Mouse (Mus musculus) heart, postnatal 36 days (tissue): Measurements from ENCODE around the gene Hspa5. TPM values are rescaled to one million over a fixed set of nuclear protein-coding genes. Genes with fewer than 3 reads are reported as not detected.
"Not testable (repeated sequence)": the region's sequence is repeated elsewhere in the genome, so short reads cannot be mapped to it uniquely, and the experiment has no call there.

Experiments
- DNase-seq, 2 experiments: peaks; one replicate each; pipeline ENCODE4 v3.0.0; 2021 to 2022
- intact Hi-C: fragments of 180-260 bp; cut with DNase I; formaldehyde crosslinking; loops from one replicate; pipeline ENCODE4 v1.15.1; 2025
- total RNA-seq, 2 experiments: library from RNA; stranded (reverse); gene quantifications; 2 replicates each; pipeline ENCODE4 v1.2.3; 2021

The Hspa5 gene
- total RNA-seq = 100 to 1,000 TPM; 565 to 705 TPM

DNA sequence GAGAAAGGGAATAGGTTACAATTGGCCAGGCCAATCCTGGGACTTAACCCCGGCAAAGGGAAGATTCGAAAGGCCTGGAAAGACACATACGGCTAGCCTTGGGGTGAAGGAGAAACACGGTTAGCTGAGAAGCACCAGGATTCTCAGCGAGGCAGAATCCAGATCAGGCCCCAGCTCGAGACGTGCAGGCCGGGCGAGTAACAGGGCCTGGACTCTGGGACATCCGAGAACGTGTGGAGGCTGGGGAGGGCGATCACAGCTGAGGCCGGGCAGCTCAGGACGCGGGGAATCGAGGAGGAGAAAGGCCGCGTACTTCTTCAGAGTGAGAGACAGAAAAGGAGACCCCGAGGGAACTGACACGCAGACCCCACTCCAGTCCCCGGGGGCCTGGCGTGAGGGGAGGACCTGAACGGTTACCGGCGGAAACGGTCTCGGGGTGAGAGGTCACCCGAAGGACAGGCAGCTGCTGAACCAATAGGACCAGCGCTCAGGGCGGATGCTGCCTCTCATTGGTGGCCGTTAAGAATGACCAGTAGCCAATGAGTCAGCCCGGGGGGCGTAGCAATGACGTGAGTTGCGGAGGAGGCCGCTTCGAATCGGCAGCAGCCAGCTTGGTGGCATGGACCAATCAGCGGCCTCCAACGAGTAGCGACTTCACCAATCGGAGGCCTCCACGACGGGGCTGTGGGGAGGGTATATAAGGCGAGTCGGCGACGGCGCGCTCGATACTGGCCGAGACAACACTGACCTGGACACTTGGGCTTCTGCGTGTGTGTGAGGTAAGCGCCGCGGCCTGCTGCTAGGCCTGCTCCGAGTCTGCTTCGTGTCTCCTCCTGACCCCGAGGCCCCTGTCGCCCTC is at the start of gene Hspa5:
Gene Hspa5 (plus strand): TSS at position 603 of the 859 bp plus-strand sequence.
- peak; percentile 96 to 97 for DNase-seq
- intact Hi-C loops = loop anchor here (1.0 to 2.0 kb wide), 3 partner anchors 17 to 340 kb away; partner anchors contain the start of gene Rabepk

DNA sequence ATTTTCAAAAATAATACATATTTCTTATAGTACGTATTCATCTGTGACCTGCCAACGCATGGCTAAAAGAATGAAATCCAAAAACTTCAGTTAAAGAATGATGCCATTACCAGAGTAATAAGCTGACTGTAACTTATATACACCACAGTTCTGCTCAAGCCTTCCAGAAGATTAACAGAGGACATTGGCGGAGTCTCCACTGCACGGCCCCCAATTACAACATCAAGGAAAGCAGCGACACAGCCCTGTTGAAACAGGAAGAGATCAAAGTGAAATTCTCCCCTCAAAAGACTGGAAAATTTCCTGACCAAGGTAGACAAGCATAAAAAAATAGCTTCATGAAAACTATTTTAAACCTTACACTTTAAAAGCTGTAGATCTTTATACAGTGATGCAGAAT is 46.5 kb upstream of the Hspa5 start:
- intact Hi-C loops = no loop called here
- no peak for DNase-seq

DNA sequence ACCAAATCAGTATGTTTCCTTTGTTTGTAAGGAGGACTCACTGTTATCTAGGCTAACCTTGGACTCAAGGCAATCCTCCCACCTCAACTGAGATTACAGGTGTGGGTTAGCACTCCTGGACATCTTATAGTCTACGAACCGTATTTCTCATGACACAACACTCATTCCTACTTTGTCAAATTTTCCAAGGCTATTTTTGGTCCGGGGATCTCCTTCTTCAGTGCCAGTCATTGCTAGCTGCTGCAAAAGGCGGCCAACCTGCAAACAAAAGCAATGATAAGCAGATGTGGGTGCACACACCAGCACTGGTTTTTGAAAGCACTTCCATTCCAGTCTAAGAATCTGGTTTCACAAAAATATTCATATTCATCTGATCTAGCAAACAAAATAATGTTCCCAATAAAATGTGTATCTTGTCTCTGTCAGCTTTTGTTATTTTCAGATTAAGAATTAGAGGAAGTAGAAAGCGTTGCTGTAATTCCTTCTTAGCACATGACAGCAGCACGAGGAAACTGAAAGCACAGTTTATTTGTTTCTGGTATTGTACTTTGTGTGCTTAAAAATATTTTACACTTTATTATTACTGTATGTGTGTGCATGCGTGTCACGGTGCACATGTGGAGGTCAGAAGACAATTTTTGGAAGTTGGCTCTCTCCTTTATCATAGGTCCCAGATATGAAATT is 44.6 kb upstream of the Hspa5 start:
- DNase-seq = no peak
- intact Hi-C loops = no loop called here

DNA sequence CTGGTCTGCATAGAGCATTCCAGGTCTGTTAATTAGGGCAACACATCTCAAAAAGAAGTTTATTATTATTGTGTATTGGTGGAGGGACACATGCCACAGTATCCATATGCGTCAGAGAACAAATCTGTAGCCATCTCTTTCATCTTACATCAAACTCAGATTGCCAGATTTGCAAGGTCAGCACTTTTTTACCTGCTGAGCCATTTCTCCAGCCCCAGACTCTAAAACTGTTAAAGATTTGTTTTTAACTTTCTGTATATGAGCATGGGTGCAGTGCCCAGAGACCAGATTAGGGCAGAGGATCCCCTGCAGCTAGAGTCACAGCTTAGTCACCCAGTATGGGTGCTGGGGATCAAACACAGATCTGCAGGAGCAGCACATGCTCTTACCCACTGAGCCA is 35.1 kb upstream of the Hspa5 start:
- intact Hi-C loops = no loop called here
- no peak for DNase-seq

DNA sequence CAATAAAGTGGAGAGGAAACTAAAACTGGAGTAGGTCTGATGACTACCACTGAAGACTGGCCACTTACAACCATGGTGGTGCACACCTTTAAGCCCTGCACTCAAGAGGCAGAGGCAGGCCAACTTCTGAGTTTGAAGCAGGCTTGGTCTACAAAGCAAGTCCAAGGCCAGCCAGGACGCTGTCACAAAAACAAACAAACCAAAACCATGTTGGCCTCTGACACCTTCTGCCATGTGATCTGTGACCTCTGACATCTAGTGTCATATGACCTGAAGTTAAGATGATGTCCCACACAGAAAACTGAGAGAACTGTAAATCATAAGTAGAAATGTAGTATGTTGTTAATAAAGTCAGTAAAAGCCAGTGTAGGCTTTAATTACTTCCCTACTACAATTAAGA is 33.9 kb upstream of the Hspa5 start:
- intact Hi-C loops = no loop called here
- DNase-seq = no peak

DNA sequence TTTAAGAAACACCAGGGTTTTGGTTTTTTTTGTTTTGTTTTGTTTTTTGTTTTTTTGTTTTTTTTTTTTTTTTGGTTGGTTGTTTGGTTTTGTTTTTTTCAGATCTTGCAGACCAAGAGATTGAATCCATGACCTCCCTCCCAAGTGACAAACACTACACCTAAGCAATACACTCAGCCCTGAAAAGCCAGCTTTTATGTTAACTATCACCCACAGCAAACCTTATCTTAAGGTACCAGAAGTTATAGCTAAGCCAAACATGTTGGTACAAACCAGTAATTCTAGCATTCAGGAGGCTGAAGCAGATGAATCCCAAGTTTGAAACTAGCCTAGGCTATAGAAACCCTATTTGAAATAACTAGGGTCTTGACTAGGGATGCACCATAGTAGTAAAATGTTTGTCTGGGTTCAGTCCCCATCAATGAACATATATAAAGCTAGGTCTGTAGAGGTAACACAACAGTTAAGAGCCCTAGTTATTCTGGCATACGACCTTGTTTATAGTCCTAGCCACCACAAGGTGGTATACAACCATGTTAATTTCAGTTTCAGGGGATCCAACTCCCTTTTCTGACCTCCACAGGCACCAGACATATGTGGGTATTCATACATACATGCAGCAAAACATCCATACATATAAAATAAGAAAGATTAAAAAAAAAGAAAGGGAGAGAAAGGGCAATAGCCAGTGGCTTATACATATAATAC is 31.9 kb upstream of the Hspa5 start:
- DNase-seq = no peak
- intact Hi-C loops = no loop called here

DNA sequence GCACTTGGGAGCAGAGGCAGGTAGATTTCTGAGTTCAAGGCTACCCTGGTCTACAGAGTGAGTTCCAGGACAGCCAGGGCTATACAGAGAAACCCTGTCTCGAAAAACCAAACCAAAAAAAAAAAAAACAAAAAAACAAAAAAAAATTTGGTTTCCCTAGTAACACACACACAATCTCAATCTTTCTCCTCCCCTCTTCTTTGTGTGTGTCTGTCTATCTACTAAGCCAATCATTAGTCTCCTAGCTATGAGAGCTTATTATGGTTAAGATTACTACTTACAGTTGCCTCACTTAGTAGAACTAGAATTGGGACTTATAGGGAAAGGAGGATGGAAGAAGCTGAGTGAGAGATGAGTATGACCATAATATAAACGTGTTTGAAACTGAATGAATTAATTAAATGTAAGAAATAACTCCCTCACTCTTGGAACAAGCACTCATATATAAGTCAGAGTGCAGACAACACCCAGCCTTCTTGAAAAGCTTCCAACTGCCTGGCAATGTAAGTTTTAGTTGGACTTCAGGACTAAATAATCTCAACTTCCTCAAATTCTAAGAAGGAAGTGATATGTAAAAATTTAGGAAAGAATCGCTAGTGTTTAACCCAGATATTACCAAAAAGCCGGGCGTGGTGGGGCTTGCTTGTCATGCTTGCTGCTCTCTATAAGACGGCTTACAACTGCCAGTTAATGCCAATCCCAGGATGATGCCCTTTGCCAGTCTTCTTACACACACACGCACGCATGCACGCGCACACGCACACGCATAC is 30.2 kb upstream of the Hspa5 start:
- intact Hi-C loops = no loop called here
- DNase-seq = no peak

DNA sequence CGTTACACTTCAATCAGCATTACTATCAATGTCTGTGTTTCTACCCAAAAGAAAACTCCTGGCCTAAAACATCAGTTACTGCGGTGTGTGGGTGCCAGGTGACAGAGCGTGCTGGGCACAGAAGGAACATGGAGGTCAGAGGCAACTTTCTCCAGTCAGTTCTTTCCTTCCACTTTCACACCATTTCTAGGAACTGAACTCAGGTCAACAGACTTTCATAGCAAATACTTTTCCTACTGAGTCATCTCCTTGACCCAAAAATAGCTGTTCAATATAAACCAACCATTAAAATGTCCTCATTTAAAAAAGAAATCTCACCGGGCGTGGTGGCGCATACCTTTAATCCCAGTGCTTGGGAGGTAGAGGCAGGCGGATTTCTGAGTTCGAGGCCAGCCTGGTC is 29.1 kb upstream of the Hspa5 start:
- intact Hi-C loops = no loop called here
- no peak for DNase-seq

DNA sequence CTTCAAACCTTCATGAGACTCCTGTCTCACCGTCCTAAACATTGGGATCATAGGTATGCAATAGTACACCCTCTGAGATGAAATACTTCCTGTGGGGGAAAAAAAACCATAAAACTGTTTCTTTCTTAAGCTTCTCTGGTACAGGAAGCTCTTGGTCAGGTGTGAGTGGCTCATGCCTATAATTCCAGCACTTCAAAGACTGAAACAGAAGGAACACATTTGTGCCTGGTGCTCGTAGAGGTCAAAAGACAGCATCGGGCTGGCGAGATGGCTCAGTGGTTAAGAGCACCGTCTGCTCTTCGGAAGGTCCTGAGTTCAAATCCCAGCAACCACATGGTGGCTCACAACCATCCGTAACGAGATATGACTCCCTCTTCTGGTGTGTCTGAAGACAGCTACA is 27.3 kb upstream of the Hspa5 start:
- DNase-seq = no peak
- intact Hi-C loops = no loop called here

DNA sequence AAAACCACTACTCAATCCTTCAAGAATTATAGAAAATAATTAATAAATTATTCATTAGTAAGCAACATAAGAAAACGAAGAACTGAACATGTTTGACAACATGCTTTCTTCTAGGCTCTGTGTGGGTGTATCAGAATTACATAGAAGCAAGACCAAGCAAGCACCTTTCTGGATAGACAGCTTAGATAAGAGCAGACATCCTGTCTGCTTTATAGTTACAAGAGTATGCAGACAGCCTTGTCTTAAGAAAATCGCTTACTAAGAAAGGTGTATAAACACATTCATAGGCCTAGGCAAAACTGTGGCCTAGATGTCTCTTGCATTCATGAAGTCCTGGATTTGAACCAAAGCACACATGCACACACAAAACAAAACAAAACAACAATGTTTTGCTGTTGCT is 26.1 kb upstream of the Hspa5 start:
- intact Hi-C loops = no loop called here
- no peak for DNase-seq

DNA sequence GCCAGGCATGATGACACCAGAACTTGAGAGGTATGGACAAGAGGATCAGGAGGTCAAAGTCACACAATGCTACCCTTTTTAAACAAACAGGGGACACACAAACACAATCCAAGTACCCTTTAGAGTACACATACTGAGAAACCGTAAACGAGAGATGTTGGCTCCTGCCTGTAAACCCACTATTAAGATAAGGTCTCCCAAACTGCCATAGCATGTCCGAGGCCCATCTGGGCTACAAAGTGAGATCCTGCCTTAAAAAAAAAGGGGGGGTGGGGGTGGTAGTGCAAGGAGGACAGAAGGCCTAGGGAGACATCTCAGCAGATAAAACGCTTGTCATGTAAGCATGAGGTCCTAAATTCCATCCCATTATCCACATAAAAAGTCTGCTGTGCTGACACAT is 23.3 kb upstream of the Hspa5 start:
- intact Hi-C loops = no loop called here
- no peak for DNase-seq

DNA sequence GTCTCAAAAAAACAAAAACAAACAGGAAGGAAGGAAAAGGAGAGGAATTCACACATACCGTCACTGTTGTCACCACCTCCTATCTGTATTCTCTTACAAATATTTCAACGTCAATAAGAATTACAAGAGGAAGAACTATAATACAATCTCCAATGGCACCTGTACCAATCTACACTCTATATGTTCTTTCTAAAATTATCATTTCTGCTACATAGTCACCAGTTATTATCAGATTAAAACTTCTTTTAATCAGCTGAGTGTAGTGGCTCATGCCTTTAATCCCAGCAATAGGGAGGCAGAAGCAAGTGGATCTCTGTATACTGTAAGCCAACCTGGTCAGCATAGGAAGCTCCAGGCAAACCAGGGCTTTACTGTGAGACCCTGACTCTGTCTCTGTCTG is 21.5 kb upstream of the Hspa5 start:
- intact Hi-C loops = no loop called here
- no peak for DNase-seq

DNA sequence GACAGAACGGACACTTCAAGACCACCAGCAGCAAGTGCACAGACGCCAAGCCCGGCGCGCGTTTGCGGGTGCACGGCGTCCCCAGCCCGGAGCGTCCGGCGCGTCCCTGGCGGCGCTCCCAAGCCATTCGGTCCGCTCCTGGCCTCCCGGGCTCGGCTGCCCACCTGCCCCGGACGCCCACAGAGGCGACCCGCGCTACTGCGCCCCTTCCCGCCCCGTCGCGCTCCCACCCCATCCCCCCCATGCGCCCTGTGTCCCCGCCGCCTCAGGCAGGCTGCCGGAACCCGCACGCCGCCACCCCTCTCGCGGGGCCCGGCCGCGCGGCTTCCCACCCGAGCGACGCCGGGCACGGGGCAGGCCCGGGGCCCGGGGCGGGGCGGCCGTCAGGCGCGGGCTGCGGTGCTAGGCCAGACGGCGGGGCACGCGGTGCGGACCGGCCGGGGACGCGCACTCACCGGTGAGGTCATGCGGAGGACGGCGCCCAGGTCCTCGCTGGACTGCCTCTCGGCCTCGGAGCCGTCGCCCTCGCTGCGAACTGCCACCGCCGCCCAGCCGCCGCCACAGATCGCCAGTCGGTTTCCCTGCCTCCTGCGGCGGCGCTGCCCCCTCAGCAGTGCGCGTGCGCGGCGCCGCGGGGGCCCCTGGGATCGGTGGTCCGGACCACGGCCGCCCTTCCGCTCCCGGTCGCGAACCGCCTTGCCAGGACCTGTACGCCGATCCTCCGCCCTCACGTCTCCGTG is 17.8 kb upstream of the Hspa5 start:
- peak; percentile 89 to 92 for DNase-seq
- intact Hi-C loops = loop anchor here (1.0 kb wide), 2 partner anchors 17 to 47 kb away; partner anchors contain the start of gene Hspa5

DNA sequence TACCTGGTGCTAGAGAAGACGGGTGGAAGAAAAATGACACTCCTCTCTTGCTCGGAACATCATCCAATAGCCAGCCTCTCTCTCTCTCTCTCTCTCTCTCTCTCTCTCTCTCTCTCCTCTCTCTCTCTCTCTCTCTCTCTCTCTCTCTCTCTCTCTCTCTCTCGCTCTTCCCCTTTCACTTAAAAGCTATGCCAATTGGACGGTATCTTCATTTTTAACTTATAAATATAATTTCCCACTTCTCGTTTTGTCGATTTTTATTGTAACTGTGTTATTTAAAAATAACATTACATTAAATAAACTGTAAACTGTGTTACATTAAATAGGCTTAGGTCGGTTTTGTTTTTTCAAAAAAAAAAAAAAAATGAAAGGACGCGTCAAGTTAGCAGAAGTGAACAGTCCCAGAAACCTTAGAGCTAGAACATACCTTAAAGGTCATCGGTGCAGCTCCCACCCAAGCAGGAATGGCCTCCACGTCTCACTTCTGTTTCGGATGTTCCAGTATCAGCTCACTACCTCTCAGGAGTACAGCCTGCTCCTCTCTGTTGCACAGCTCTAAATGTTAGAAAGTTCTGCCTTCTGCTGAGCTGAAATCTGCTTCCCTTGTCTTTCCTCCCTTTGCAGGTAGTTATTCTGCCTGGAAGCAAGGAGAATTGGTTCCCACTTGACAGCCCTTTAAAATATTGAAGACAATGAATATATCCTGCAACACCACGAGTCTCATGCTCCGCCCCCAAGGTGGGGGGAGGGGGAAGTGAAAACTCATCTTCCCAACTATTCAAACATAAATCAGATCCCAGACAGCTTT is 17.0 kb upstream of the Hspa5 start, which contains the start of gene Gapvd1:
Gene Gapvd1 (minus strand): TSS at position 682 of the 808 bp plus-strand sequence.
- intact Hi-C loops = loop anchor here (1.0 kb wide), 2 partner anchors 17 to 47 kb away; partner anchors contain the start of gene Hspa5
- DNase-seq = peak; percentile 10 to 17

DNA sequence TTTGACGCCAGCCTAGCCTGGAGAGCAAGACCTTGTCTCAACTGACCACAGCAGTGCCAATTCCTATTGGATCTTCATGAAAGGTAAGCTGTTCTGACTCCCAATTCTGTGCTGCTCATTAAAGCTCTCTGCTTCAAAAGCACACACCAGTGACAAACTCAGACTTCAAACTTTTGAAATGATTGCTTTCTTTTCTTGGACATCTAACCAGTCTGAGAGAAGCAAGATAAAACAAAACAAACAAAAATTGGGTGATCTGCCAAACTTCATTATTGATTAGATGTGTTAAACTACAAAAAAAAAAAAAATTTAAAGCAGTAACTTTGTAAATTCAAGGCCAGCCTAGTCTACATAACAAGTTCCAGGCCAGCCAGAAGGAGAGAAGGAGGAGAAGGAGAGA is 14.4 kb upstream of the Hspa5 start:
- no peak for DNase-seq
- intact Hi-C loops = no loop called here

DNA sequence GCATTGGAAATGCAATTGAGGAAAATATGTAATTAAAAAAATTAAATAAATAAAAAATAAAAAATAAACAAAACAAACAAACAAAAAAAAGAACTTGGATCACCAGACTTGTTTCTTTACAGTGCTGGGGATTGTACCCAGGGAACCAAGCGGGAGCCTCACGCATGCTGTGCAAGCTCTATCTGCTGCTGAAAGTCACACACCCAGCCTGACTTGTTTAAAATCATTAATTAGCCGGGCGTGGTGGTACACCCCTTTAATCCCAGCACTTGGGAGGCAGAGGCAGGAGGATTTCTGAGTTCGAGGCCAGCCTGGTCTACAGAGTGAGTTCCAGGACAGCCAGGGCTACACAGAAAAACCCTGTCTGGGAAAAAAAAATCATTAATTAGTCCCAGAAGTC is 10.5 kb upstream of the Hspa5 start:
- intact Hi-C loops, DNase-seq: not testable (repeated sequence)

DNA sequence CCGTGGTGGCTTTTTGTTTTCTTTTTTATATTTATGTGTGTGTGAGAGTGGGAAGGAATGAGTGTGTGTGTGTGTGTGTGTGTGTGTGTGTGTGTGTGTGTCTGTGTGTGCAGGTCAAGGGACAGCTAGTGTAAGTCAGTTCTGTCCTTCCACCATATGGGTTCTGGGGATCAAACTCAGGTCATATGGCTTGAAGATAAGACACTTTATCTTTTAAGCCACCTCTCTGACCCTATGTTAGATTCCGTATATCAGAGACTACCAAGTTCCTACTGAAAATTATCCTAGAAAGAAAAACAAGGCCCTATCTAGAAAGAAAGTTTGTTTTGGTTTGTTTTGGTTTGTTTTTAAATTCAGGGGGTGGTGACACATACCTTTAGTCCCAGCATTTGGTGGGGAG is 9.6 kb upstream of the Hspa5 start:
- intact Hi-C loops = no loop called here
- no peak for DNase-seq

DNA sequence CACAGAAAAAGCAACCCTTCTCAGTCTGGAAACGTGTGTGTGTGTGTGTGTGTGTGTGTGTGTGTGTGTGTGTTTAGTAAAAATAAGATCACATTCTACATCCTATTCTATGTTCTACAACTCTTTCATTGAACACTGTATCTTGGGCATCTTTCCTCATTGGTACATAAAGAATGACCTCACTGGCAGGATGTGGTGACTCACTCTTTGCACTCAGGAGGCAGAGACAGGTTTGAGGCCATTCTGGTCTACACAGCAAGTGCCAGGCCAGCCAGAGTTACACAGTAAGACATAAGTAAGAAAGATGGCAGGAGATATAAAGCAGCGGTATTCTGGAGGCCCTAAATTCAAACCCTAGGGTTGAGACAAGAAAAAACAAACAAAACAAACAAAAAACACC is 8.9 kb upstream of the Hspa5 start:
- intact Hi-C loops = no loop called here
- DNase-seq = no peak

DNA sequence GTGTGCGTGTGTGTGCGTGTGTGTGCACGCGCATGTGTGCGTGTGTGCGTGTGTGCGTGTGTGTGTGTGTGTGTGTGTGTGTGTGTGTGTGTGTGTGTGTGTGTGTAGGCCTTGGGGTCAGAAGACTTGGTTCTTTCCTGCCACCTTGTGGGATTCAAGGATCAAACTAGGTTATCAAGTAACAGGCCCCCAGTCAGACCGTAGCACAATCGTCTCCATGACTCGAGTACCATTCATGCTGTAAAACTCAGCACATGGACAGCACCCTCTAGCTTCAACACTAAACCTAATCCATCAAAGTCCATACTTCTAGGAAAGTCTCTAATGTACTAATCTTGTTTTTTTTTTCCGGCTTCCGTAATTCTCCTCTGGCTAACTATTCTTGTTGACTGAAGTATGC is 7.0 kb upstream of the Hspa5 start:
- intact Hi-C loops = no loop called here
- DNase-seq = no peak
